Mouse (Mus musculus): Measurements from ENCODE around the gene Iqsec1.

DNA sequence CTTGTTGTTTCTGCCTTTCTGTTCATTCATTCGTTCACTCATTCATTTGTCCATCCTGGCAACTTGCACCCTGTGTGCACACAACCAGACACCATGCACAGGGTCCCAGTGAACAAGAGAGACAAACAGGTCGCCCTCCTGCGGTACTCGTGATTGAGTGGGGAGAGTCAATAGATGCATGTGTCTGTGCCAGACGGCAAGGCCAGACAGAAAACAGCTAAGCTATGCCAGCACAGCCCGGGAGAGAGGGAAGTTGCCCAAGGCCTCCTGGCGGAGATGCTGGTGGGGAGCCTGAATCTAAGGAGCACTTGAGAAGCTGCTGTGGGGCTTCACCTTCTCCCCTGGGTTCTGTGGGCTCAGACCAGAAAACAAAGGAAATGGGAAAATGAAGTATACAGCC, 373.1 kb downstream of the Iqsec1 start:
- TF ChIP-seq CTCF (IDR thresholded peaks at IDR 0.05; ENCODE audit: low read depth) (no peak), EP300 (optimal IDR thresholded peaks at IDR 0.05) (no peak)

Data from stomach, postnatal 0 days (tissue).